Mouse (Mus musculus) urinary bladder, adult 18-20 months (tissue): ENCODE data around the gene Errfi1.
A peak's percentile ranks its signal among the peaks of the same experiment; 100 is the strongest.
"Not testable (repeated sequence)": the region's sequence is repeated elsewhere in the genome, so short reads cannot be mapped to it uniquely, and the experiment has no call there.

ENCODE experiments used
- DNase-seq, 2 experiments: peaks; one replicate each; pipeline ENCODE4 v3.0.0; 2022; ENCODE audit warnings: low spot score in 2 of 2, mixed read lengths in 2 of 2

Gene Errfi1

DNA sequence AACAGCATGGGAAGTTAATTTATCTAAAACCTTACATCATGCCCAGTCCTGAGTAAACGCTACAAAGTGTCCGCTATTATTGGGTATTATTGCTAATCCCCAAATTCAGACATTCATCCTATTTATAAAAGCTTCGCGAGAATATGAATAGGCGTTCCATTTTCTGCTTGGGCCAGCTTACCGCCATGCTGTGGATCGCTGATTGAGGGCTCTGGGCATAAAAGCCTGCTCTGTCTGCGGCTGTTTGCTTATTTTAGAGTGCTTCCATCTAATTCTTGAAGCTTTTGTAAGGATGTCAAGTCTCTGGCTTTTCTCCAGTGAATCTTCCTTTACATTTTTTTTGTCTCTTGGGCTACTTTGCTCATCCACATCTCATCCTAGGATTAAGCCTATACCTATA, 7.4 kb upstream of the Errfi1 start:
- DNase-seq, result no peak

DNA sequence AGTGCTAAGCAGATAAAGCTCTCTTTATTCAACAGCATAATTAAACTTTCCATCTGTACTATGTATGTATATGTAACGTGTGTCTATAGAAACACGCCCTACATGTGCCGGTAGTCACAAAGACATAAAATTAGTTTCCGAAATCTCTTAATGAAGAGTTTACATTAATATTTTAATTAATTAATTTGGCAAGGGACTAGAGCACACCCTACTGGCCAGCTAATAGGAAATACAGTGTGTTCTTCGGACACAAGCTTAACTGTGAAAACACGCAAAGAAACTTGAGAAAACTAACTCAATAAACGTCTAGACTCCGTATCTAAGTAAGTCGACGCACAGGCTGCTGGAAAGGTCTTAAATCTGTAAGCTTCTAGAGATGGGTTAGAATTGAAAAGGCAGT, 3.8 kb upstream of the Errfi1 start:
- no peak for DNase-seq

DNA sequence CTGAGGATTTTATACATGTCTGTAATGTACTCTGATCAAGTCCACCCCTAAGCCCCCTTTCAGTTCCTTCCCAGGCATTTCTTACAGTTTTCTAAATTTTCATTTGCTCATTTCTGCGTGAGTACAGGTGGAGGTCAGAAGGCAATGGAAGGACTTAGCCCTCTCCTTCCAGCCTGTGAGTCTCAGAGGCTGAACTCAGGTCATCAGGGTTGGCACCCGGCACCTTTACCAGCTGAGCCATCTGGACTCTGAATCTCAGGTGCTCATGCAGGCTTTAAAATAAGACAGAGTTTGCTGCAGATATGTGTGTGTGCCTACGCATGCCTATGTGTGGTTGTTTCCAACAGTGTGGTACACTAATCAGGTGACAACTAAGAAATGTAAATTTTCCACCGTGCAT, 2.8 kb upstream of the Errfi1 start:
- no peak for DNase-seq

DNA sequence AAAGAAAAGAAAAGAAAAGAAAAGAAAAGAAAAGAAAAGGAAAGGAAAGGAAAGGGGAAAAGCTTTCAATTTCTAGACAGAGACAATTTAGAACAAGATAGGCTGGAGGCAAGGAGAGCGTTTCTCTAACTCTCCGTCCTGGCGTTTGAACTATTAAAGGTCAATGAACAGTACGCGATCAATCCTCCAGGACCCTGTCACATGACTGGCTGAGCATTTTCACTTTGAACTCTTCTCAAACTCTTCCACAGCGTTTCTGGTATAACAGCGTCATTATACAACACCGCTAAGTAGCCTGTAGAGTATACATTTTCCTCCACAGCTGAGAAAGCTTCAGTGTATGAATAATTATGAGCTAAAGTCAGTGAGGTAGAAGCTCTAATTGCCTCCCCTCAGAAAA, 1.7 kb upstream of the Errfi1 start:
- no peak for DNase-seq

DNA sequence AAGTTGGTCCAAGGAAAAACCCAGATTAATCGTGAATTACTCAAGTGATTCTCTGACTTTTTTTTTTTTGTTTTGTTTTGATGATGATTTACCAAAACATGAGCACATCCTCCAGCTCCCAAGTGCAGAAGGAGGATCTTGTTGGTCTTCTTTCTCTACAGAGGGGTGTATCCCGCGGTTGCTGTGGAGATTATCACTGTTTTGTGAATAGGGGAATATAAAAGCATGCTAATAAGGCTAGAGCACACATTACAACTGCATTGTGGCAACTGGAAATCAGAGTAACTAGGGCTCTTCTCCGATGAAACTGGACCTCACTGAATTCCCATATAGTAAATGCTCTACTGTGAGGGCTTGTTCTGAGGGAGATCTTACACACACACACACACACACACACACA, 1.2 kb upstream of the Errfi1 start:
- no peak for DNase-seq

DNA sequence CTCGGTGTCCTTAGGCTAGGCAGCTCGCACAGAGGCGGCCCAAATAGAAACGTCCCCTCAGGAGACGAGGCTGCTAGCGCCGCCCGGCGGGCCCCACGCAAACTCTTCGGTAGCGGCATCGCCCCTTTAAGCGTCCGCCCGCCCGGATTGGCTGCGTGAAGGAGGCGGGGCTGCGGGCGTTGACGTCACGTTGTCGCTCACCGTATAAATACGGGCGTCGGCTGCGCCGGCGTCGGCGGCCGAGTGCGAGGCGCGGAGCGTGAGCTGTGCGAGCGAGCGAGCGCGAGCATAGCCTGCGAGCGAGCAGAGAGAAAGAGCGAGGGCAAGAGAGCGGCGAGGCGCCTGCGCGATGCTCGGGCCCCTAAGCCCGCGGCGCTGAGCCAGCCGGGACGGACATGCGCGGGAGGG, 1.1 kb downstream of the Errfi1 start:
- DNase-seq, result peak; percentile 92 to 96

DNA sequence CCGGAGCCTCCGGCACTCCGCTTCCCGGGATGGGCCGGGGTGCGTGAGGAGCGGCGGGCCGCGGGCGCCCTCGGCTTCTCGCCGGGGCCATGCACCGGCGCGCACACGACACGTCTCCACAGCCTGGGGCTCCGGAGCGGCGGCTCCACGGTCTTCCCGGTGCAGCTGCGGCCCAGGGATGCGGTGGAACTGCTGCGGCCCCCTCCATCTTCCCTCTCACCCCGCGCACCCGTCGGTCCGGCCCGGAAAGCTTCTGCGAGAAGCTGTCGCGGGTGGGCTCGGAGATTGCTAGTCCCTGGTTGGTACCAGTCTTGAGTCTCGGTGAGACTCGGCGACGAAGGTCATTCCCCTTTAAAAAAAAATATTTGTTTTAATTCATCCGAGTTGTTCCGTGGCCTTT, 1.6 kb downstream of the Errfi1 start:
- DNase-seq, result peak in 1 of 2 experiments; percentile 27

DNA sequence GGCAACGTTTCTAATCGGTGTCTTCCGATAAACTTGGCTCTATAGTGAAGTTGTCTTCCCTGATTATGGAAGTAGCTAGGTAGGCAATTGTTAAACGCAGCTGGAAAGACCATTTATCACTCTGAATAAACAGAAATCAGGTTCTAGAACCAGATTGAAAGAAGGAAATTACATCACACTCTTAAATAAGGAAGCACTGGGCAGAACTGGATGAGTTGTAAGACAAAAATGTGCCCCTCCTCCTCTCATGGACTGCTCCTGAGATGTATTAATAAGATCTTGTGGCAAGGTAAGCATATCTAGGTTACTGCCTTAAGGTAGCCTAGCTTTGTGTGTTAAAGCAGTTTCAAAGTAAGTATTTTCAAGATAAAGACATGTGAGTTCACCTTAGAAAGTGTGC, 6.8 kb downstream of the Errfi1 start:
- peak in 1 of 2 experiments; percentile 30 for DNase-seq

DNA sequence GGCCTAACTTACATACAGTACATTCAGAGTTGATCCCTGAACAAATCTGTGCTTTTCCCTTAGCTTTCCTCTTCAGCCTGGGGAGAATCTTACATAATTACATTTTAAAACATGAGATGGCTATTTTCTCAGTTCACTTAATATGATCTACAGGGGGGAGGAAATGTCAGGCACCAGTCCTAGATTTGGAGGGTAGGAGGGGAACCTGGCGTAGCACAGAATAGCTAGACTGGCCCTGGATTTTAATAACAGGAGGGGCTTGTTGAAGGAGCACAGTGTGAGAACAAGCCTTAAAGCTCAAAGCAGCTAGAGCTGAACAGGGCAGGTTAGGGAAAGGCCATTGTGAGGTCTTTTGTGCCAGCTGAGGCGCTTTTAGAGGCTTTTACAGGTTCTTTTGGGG, 7.4 kb downstream of the Errfi1 start:
- no peak for DNase-seq

DNA sequence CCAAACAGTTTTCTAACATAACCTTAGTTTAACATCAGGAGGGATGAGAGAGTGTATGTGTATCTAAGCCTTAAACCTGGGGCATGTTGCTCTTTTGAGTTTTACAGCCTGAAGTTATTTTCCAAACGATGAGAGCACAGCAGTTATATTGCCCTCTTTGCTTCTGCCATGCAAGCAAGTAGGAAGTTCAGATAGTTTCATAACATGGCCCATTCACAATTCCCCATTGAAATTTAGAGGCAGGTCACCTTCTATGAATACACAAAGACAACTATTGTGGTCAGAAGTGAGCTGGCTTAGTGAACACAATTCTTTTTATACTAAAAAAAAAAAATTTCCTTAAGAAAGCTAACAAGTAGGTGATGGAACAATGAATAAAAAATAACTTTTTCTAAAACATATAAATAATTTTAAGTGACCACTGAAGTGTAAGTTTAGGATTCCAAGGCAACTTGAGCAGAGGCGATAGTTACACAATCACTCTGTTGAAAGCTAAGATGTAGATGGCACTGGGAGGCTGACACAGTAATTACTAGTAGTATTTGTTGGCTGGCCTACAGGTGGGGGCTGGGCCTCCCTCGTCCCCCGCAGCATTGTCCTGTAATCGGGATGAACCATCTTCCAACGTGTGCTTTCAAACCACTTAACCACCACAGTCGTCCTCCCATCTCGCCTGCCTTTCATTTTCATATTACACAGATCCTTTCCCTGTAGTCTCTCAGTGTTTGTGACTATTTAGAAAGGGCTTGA, 9.1 kb downstream of the Errfi1 start:
- DNase-seq, result no peak

DNA sequence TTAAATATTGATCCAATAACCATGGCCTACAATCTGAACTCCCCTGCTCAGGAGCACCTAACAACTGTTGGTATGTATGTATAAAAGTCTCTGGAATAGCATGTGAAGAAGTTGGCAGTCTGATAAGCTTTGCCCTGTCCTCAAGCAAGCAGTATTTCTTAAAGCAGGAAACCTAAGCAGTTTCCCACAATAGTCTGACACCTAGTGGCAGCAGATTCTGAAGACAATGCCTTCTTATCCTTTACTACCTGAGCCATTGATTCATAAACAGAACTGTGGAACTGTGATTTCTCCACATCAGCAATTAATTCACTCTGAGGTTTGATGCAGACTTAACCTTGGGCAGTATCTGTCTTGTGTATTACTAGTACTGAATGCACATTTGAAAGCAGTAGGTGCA, 11.7 kb downstream of the Errfi1 start:
- DNase-seq, result no peak

DNA sequence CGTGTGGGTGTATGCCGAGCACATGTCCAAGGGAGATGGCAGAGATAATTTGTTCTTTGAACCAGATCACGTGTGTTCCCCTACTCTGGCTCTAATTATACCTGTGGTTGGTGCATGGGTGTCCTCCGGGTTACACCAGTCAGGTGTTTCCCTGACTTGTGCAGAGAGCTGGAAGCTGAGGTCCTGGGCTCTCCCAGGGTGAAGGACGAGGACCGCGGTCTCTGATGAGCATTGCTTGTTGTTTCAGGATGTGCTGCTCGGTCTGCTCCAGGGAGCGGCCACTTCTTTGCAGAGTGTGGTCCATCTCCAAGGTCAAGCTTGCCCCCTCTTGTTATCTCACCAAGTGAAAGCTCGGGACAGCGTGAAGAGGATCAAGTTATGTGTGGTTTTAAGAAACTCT, 12.3 kb downstream of the Errfi1 start:
- no peak for DNase-seq

DNA sequence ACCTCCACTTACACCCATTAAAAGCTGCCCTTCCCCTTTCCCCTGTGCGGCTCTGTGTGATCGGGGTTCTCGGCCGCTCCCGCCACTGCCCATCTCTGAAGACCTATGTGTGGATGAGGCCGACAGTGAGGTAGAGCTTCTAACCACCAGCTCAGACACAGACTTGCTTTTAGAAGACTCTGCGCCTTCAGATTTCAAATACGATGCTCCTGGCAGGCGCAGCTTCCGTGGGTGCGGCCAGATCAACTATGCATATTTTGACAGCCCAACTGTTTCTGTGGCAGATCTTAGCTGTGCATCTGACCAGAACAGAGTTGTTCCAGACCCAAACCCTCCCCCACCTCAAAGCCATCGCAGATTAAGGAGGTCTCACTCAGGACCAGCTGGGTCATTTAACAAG, 12.8 kb downstream of the Errfi1 start:
- no peak for DNase-seq

DNA sequence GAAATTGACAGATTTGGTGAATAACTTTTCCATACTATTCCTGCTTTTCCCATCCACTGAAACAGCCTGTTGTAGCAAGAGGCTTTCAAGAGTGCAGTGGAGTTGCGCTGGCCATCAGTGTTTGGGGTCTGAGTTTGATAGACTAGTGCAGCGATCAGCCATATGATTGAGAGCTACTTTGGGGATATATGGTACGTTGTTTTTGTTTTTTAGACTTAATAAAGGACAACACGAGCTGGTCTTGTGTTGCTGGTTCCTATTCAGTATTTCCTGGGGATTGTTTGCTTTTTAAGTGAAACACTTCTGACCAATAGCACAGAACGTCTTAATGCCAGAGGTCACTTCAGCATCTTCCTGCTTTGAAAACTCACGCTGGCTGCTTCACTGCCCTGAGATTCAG, 14.4 kb downstream of the Errfi1 start:
- no peak for DNase-seq

DNA sequence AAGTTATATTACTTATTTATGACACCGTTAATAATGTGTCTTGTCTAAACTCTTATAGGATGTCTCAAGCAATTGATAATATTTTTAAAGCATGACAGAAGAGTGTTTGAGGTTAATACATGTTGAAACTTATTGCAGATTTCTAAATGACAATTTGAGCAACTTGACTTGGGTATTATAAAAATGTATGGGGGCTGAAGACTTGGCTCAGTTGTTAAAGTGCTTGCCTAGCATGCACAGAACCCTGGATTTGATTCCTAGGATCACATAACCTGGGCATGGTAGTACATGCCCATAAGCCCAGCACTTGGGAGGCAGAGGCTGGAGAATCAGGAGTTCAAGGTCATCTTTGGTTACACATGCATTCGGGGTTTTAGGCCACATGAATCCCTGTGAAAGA, 15.1 kb downstream of the Errfi1 start:
- no peak for DNase-seq

DNA sequence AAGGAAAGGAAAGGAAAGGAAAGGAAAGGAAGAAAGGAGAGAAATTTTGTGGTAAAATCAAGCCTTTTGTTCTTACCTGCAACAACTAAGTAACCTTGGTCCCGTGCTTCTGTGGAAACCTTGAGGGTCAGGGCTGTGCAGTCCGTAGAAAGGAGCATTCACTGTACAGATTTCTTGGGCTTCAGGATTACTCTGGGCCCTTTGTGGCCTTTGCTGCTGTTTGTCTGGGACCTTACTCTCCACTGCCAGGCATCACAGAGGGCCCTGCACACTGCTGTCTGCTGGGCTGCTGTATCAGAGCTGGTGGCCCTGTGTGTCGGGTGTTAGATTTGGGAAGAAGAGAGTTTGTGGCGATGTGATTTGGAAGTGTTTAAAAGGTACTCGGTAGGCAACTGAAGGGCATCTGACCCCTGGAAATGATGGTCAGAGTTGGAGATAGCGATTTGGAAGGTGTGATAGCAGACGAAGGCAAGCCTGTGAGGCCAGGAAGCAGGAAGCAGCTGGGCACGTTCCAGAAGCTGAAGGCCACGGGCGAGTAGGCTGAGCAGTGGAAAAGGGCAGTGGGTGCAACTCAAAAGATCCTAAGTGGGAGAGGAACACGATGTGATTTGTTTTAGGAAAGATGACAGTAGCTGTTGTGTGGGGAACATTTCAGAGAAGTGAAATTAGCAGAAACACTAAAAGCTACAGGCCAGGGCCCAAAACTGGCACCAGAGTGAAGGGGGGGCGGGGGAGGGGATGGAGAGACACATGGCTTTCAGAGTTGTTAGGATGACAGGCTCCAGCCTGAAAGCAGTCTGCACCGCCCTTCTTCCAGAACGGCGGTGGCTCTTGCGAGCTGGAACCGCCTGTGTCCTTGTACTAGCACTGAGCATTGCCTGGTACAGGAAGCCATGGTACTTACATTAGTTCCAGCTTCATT, 15.8 kb downstream of the Errfi1 start:
- DNase-seq, result no peak

DNA sequence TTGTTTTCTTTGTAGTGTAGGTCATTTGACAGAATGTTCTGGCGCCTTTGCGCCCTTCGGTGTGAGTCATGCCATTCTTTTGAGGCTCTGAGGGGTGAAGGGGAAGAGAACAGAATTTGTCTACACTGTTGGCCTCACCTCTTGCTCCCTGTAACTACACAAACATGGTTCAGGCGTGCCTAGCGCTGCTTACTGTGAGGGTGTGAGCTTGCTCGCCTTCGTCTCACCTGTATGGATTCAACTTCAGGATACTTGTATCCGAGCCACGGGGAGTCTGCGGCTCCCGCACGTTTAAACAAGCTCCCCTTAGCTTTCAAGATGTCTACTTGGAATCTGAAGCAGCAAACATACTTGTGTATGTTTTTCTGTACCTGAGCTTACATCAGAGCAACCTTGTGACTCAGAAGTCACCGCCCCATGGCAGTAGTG, 17.3 kb downstream of the Errfi1 start:
- DNase-seq, result peak; percentile 29 to 54

DNA sequence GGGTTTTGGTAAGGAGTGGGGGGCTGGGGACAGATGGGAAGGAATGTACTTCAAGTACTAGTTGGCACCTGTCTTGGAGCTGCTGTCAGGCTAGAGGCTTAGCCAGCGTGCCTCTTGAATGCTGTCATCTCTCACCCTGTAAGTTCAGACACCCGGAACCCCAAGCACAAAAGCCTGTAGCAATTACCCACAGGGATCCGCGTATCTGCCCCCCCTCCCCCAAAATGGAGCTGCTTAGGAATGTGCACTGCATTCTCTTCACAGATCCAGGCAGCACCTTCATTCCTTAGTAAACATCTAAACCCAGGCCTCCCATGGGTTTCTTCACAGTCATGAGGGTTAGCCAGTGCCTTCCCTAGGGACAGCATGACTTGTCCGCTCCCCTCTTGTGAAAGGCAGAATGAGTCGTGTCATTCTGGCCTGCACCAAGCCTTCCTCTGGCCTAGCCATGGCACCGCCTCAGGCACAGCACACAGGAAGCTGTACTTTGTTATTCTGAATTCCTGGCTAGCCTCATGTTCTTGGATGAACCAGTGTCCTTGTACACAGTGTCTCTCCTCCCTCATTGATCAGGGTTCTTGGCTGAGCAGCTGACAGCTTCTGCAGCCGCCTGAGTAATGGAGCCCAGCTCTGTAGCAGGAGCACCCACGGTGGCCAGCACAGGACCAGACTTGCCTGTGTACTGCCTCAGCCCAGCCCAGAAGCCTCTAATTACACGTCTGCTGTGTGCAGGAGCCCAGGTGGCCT, 17.8 kb downstream of the Errfi1 start:
- DNase-seq, result peak; percentile 40 to 57

DNA sequence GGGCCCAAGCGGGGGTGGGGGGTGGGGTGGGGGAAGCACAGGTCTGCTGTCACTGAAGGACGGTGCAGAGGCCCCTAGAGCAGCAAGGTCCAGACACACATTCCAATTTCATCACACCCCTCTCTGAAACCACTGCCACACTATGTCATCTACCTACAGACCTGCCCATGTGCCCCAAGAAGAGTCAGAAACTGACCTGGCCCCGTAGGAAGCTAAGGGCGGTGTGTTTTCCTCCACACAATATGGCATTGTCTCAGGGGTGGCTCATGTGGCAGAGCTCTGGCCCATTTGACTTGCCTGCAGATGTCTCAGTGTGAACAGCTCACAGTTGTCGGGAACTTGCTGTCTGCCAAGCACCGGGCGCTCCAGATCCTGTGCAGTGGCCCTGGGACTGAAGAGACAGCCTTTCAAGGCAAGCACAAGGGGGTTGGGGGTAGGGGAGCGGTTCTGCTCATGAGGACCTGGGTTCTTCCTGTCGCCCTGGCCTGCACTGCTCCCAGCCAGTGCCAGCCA, 18.5 kb downstream of the Errfi1 start:
- DNase-seq, result peak in 1 of 2 experiments; percentile 32

DNA sequence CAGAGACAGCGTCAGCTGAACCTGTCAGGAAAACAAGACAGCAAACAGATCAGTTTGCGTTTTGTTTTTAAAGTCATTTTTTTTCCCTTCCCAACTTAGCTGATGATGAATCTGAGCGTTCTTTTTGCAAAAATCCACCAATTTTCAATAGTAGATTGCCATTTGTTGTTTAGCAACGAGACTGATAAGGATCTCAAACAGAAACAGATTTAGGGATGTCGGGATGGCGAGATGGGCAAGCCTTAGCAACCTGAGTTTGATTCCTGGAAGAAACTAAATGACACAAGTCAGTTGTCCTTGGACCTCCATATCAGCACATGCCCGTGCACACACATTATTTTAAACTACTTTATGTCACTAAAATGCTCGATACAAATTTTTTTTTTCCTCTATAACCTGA, 19.0 kb downstream of the Errfi1 start:
- no peak for DNase-seq

DNA sequence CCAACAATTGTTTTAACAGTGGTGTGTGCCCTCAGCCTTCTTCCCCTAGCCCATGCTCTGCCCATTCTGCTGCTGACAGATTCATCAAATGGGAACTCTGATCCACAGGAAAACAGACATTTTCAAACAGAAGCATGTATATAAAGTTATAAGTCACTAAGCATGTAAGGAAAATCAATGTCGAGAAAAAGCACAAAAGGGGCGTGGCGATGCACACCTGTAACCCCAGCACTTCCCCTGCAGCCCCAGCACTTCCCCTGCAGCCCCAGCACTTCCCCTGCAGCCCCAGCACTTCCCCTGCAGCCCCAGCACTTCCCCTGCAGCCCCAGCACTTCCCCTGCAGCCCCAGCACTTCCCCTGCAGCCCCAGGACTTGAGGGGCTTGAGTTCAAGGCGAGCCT, 20.7 kb downstream of the Errfi1 start:
- not testable (repeated sequence) for DNase-seq

DNA sequence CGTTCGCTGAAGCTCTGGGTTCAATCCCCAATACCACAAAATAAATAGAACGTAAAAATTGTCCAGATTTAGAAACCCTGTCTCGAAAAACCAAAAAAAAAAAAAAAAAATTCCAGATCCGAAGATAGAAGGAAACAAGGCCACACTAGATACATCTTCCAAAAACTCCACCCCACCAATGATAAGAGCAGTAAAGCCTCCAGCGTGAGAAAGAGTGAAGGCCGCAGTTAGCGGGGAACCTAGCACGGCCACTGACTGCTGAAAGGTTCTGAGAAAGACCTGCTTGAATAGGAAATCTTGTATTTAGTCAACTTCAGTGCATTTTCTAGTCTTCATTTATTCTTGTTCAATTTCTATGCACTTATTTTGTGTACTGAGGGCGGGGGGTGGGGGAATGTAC, 21.7 kb downstream of the Errfi1 start:
- no peak for DNase-seq
